Mouse (Mus musculus) embryonic fibroblast, embryonic 13.5 days (primary cell): ENCODE results near the gene Dnm2.

ENCODE experiments used
- CTCF ChIP-seq: IDR thresholded peaks from 2 replicates; pipeline ENCODE4 v1.5.1; 2011; ENCODE audit warnings: mild to moderate bottlenecking, control low read depth, low read length, moderate library complexity, borderline replicate concordance; ENCODE audit not compliant: insufficient read depth
- POLR2A ChIP-seq: IDR thresholded peaks from 2 replicates; pipeline ENCODE4 v1.6.1; 2011; ENCODE audit warnings: low read depth, mild to moderate bottlenecking, control low read depth, low read length, moderate library complexity

- TF ChIP-seq CTCF: no peak
- TF ChIP-seq POLR2A: no peak
Observed at GRCm38 (mm10) chr9:21472913-21473312, 48.2 kb downstream of the Dnm2 start.
